11 mouse cellular contexts compared by ENCODE assay signal in the genomic region with DNA sequence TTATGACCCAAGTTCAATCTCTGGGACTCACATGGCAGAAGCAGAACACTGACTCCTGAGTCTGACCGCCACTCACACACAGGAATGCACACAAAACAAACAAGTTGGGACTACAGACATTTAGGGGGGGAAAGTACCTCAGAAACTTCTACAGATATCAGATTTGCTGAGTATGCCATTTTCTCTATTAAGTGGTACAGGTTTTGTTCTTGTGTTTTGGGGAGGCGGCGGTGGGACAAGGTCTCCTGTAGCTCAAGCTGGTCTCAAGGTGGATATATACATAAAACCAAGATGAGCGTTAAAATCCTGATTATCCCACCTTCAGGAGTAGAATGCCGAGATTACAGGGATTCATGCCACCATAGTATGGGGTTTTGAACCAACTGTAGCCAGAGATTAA. TPM values are rescaled to one million over a fixed set of nuclear protein-coding genes. Genes with fewer than 3 reads are reported as not detected.
A peak's percentile ranks its signal among the peaks of the same experiment; 100 is the strongest.
DNase-seq lines count a peak whose midpoint lies in the region; ATAC-seq and TF ChIP-seq lines count a peak whose summit lies in the region.
"Had no signal": no experiment of that assay in that cellular context is flagged by ENCODE, and none has a peak within 500 bp of the region (broad histone marks: within the 10 kb centered on the region; RNA-seq: fewer than 3 reads in every experiment).

No protein-coding gene starts in this region.

- no peak for TF ChIP-seq CTCF in ES-Bruce4 (IDR thresholded peaks at IDR 0.05; ENCODE audit: low read depth, low read length)

- no peak for ATAC-seq in hindbrain, embryonic 12.5 days (ENCODE audit: low FRiP score)
- ATAC-seq in liver, embryonic 16.5 days (ENCODE audit: low read depth): no peak
- ATAC-seq: inflammation-experienced regulatory T-cells, adult 6 months had no signal

- no peak for TF ChIP-seq EP300 in ES-Bruce4 (IDR thresholded peaks at IDR 0.05; ENCODE audit: insufficient read depth, low read depth, low read length)

- H3K27ac ChIP-seq in heart, embryonic 10.5 days: no peak overlapping the region
- no peak overlapping the region for H3K27ac ChIP-seq in ES-Bruce4 (ENCODE audit: insufficient read depth, low read length)
- no peak overlapping the region for H3K27ac ChIP-seq in hindbrain, embryonic 12.5 days
- H3K27ac ChIP-seq in liver, embryonic 16.5 days (ENCODE audit: low read length): no peak overlapping the region

- H3K4me1 ChIP-seq in heart, embryonic 10.5 days: peaks cover 46% of the 10 kb centered on the region
- H3K4me1 ChIP-seq in ES-Bruce4 (ENCODE audit: control insufficient read depth, insufficient read depth, low read length): no peaks in the 10 kb centered on the region
- H3K4me1 ChIP-seq in hindbrain, embryonic 12.5 days: peaks cover 29% of the 10 kb centered on the region
- peaks cover 65% of the 10 kb centered on the region for H3K4me1 ChIP-seq in liver, embryonic 16.5 days (ENCODE audit: control insufficient read depth, low read depth, low read length)

- no peak for DNase-seq in heart, embryonic 10.5 days (ENCODE audit: low spot score)
- DNase-seq in heart, adult 18-20 months: no peak
- DNase-seq in embryo, embryonic 10 days (ENCODE audit: low spot score): no peak
- DNase-seq in gastrocnemius, adult 18-20 months (ENCODE audit: low spot score): no peak
- no peak for DNase-seq in yolk sac, embryonic 10.5 days (ENCODE audit: low spot score)
- DNase-seq: adrenal gland, postnatal 14 days; right cerebral cortex, postnatal 4 days had no signal

- 90% methylated on average over 5 of the region's 5 CpGs for WGBS in heart, embryonic 10.5 days
- WGBS in hindbrain, embryonic 12.5 days: 95% methylated on average over 5 of the region's 5 CpGs
- 89% methylated on average over 5 of the region's 5 CpGs for WGBS in liver, embryonic 16.5 days (ENCODE audit: insufficient replicate concordance)

- H3K4me3 ChIP-seq in heart, embryonic 10.5 days: peak overlapping the region; percentile 96
- H3K4me3 ChIP-seq in ES-Bruce4 (ENCODE audit: low read depth, low read length): no peak overlapping the region
- no peak overlapping the region for H3K4me3 ChIP-seq in hindbrain, embryonic 12.5 days
- no peak overlapping the region for H3K4me3 ChIP-seq in liver, embryonic 16.5 days (ENCODE audit: low read depth, low read length)

- peak overlapping the region; percentile 61; the same call in 1 of the 2 replicates for H3K9ac ChIP-seq in ES-Bruce4 (ENCODE audit: low read depth, poor library complexity, severe bottlenecking)
- H3K9ac ChIP-seq in hindbrain, embryonic 12.5 days: no peak overlapping the region; the same call in 1 of the 2 replicates
- no peak overlapping the region for H3K9ac ChIP-seq in liver, embryonic 16.5 days (ENCODE audit: low read depth, low read length)

- peak overlapping the region; percentile 83; the same call in 1 of the 2 replicates for H3K4me2 ChIP-seq in hindbrain, embryonic 12.5 days (replicated peaks)
- H3K4me2 ChIP-seq in liver, embryonic 16.5 days (ENCODE audit: low read depth, low read length): peak overlapping the region; percentile 91; the same call in 1 of the 2 replicates

- no peaks in the 10 kb centered on the region for H3K9me3 ChIP-seq in heart, embryonic 10.5 days
- no peaks in the 10 kb centered on the region for H3K9me3 ChIP-seq in ES-Bruce4 (replicated peaks; ENCODE audit: control insufficient read depth, insufficient read depth, low read length, poor library complexity, severe bottlenecking)
- no peaks in the 10 kb centered on the region for H3K9me3 ChIP-seq in hindbrain, embryonic 12.5 days (replicated peaks)
- no peaks in the 10 kb centered on the region for H3K9me3 ChIP-seq in liver, embryonic 16.5 days (replicated peaks; ENCODE audit: control insufficient read depth, low read length)

- TF ChIP-seq POLR2A in ES-Bruce4 (IDR thresholded peaks at IDR 0.05; ENCODE audit: insufficient read depth, low read length): no peak

- no peaks in the 10 kb centered on the region for H3K27me3 ChIP-seq in heart, embryonic 10.5 days (ENCODE audit: insufficient read depth, poor library complexity, severe bottlenecking)
- H3K27me3 ChIP-seq in ES-Bruce4 (ENCODE audit: control insufficient read depth, insufficient read depth, low read length, poor library complexity, severe bottlenecking): no peaks in the 10 kb centered on the region
- H3K27me3 ChIP-seq in hindbrain, embryonic 12.5 days: no peaks in the 10 kb centered on the region
- H3K27me3 ChIP-seq in liver, embryonic 16.5 days (ENCODE audit: control insufficient read depth, insufficient read depth, low read depth, low read length): no peaks in the 10 kb centered on the region

- 0 out of 2 replicates have a peak, but pooled peaks cover 3% of the 10 kb centered on the region for H3K36me3 ChIP-seq in heart, embryonic 10.5 days
- no peaks in the 10 kb centered on the region for H3K36me3 ChIP-seq in ES-Bruce4 (ENCODE audit: control insufficient read depth, insufficient read depth, low read length, poor library complexity, severe bottlenecking)
- H3K36me3 ChIP-seq in hindbrain, embryonic 12.5 days: no peaks in the 10 kb centered on the region
- no peaks in the 10 kb centered on the region for H3K36me3 ChIP-seq in liver, embryonic 16.5 days (ENCODE audit: control insufficient read depth, insufficient read depth)

RNA-seq across cellular contexts. Expression of gene Zfp592, which starts 1.9 kb away (rescaled TPM):
- 14.8 and 15.1 TPM in 2 replicates for polyA plus RNA-seq in heart, embryonic 10.5 days (2016; fragmentation: Nextera tagmentation; extraction: Ambion mirVana)
- total RNA-seq in heart, adult 18-20 months (2021): 10 to 100 TPM; 14.3 to 18.4 TPM
- 16.8 and 20.1 TPM in 2 replicates for polyA plus RNA-seq in ES-Bruce4 (2011; ENCODE audit: insufficient read depth, insufficient read length, low read depth, missing spikeins)
- polyA plus RNA-seq in hindbrain, embryonic 12.5 days (2016; fragmentation: Nextera tagmentation; extraction: Ambion mirVana): 12.8 and 19.3 TPM in 2 replicates
- 7.1 and 8.1 TPM in 2 replicates for polyA plus RNA-seq in liver, embryonic 16.5 days (2015; fragmentation: Nextera tagmentation; extraction: Ambion mirVana)
- 10 to 100 TPM; 15.2 to 15.5 TPM for total RNA-seq in gastrocnemius, adult 18-20 months (2021)

RNA-seq across cellular contexts. Expression of gene Sec11a, which starts 44.0 kb away (rescaled TPM):
- polyA plus RNA-seq in heart, embryonic 10.5 days (2016; fragmentation: Nextera tagmentation; extraction: Ambion mirVana): 167 and 206 TPM in 2 replicates
- total RNA-seq in heart, adult 18-20 months (2021): 10 to 100 TPM; 49.2 to 51.6 TPM
- polyA plus RNA-seq in ES-Bruce4 (2011; ENCODE audit: insufficient read depth, insufficient read length, low read depth, missing spikeins): 110 and 121 TPM in 2 replicates
- polyA plus RNA-seq in hindbrain, embryonic 12.5 days (2016; fragmentation: Nextera tagmentation; extraction: Ambion mirVana): 175 and 183 TPM in 2 replicates
- polyA plus RNA-seq in liver, embryonic 16.5 days (2015; fragmentation: Nextera tagmentation; extraction: Ambion mirVana): 98.7 and 99.0 TPM in 2 replicates
- total RNA-seq in gastrocnemius, adult 18-20 months (2021): 10 to 100 TPM; 25.1 to 29.4 TPM
